Mouse (Mus musculus) heart, postnatal 0 days (tissue): ENCODE results near the gene Nab1.

Experiments used
- CTCF ChIP-seq: IDR thresholded peaks from 2 replicates; pipeline ENCODE4 v1.5.1; 2016; ENCODE audit warnings: antibody characterized with exemption, control low read depth, low read depth
- EP300 ChIP-seq: IDR thresholded peaks from 2 replicates; pipeline ENCODE4 v1.6.1; 2016; ENCODE audit warnings: antibody characterized with exemption, low read depth

- TF ChIP-seq CTCF (no peak), EP300 (no peak)
These were observed 47.0 kb upstream of the Nab1 start for GRCm38 (mm10) chr1:52547451-52547850.
